Mouse (Mus musculus) thymus, adult 2 months (tissue): ENCODE data around the gene Fbxl8.

Experiments
- CTCF ChIP-seq: fragments of 200-500 bp; IDR thresholded peaks from 2 replicates; pipeline ENCODE4 v1.5.1; 2012; ENCODE audit warnings: mild to moderate bottlenecking, control low read depth, low read length, moderate library complexity, borderline replicate concordance; ENCODE audit not compliant: control insufficient read depth, poor library complexity, insufficient read depth; ENCODE audit errors: extremely low read depth
- POLR2A ChIP-seq: fragments of 200-500 bp; IDR thresholded peaks from 2 replicates; pipeline ENCODE4 v1.6.1; 2012; ENCODE audit warnings: mild to moderate bottlenecking, low read length, control low read depth, moderate library complexity; ENCODE audit not compliant: control insufficient read depth, poor library complexity, insufficient read depth; ENCODE audit errors: extremely low read depth

- TF ChIP-seq CTCF (no peak), POLR2A (no peak)
These were observed 29.2 kb upstream of the Fbxl8 start for GRCm38 (mm10) chr8:105235206-105235605.
